Mouse (Mus musculus): Measurements from ENCODE around the gene Phf7.

Gene Phf7

DNA sequence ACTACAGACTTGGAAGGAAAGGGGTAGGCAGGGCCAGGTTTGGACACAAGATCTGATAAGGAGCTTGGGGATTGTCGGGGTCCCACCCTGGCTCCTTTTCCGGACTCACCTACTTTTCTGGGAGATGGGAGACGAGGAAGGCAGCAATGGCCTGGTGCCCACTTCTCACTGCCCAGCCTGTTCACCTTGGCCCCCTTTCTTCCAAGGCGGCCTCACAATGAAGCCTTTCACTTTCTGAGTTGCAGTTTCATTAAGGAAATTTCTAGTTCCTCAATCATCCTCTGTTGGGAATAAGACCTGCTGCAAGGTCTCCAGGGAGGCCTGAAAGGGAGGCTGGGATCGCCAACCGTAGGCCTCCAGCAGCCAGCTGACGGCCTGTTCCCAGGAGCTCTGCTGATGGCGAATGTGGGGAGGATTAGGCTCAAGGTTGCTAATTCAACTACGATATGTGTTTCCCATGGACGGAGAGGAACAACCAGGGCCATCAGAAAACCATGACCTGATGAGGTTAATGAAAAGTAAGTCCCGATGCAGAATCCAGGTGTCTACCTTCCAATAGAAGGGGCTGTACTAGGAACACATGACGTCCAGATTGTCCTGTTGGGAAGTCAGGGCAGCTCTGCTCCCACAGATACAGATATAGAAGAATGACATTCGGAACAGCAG is 18.6 kb downstream of the Phf7 start:
- no peak for DNase-seq (ENCODE audit: low spot score)

DNA sequence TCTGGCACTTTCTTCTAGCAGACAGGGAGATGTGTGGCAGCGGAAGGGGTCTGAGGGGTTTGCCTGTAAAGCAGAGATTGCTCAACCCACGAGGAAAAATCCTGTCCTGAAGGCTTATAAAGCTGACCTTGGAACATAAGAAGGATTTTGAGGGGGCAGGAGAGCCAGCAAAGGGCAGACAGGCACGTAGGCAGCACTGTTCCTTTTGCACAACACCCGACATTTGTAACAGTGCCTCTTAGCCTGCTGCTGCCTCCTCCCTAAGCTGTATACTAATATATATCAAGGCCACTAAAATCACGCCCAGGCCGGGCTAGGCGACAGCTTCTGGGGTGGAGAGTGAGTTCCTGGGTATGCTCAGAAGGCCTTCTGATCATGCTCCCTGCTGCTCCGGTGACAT is 20.7 kb downstream of the Phf7 start:
- DNase-seq (ENCODE audit: low spot score) = no peak

DNA sequence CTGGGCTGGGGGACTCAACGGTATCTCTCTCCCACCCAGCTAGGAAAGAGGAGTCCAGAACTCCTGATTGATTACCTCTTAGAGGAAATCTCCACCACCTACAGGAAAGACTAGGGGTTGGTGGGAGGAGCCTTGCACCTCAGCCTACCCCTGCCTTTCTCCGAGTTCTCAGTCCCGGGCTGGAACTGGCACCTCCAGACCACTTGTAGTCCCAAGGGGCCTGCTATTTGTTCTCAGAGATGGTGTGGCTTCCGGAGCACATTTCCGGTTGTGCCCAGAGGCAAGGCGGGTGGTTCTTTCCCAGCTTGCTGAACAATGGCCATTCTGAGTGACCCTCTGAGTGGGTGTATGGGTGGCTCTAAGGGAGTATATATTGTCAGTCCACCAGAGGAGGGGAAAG is 22.9 kb downstream of the Phf7 start:
- no peak for DNase-seq (ENCODE audit: low spot score)

DNA sequence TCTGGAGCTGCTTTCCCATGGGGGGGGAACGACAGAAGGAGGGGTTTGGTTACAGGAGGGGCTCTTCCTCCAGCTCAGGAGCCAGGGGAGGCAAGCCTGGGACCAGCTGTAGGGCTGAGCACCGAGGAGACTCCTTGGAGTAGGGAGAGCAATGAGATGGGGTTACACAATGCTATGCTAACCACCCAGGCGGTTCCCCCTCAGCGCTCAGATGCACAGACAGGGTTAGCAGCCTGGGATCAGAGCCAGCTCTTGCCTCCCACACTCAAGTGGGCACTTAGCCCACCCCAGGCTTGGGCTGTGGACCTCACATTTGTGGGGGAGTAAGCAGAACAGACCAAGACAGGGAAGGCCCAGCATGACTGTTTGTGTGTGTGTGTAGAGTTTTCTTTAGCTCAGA is 24.1 kb downstream of the Phf7 start:
- no peak for DNase-seq (ENCODE audit: low spot score)

DNA sequence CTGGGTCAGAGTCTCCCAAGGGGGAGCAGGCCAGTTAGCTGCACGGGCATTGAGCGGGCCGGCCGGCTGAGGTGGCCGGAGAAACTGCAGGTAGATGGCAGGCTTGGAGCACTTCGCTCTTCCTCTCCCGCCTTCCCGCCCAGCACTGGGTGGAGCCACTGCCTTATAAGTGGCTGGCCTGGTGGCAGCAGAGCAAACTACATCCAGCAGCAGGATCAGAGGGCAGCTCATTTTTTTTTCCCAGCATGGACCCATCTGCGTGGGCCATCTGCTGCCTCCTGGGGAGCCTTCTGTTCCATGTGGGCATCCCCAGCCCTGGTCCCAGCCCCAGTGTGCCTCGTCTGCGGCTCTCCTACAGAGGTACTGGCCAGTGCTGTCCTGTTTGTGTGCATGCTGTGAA is 33.5 kb downstream of the Phf7 start, which contains the start of gene Sema3g:
Gene Sema3g (plus strand): TSS at position 195 of the 400 bp plus-strand sequence.
- peak; percentile 88 for DNase-seq (ENCODE audit: low spot score)

DNA sequence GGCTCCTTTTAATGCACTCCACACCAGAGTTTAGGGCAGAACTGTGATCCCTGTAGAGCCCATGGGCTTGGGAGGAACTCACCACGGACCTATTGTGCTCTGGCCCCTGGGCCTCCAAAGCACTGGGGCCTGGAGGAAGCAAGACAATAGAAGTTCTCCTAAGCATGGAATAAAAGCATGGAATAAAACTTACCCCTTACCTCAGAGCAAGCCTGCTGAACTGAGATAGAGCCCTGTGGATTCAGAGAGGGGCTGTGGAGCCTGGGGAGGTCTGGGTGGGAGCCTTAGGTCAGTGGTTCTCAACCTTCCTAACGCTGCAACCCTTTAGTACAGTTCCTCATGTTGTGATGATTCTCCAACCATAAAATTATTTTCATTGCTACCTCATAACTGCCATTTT is 34.3 kb downstream of the Phf7 start, which contains the start of gene Nisch:
Gene Nisch (minus strand): TSS at position 101 of the 400 bp plus-strand sequence.
- no peak for DNase-seq (ENCODE audit: low spot score)

DNA sequence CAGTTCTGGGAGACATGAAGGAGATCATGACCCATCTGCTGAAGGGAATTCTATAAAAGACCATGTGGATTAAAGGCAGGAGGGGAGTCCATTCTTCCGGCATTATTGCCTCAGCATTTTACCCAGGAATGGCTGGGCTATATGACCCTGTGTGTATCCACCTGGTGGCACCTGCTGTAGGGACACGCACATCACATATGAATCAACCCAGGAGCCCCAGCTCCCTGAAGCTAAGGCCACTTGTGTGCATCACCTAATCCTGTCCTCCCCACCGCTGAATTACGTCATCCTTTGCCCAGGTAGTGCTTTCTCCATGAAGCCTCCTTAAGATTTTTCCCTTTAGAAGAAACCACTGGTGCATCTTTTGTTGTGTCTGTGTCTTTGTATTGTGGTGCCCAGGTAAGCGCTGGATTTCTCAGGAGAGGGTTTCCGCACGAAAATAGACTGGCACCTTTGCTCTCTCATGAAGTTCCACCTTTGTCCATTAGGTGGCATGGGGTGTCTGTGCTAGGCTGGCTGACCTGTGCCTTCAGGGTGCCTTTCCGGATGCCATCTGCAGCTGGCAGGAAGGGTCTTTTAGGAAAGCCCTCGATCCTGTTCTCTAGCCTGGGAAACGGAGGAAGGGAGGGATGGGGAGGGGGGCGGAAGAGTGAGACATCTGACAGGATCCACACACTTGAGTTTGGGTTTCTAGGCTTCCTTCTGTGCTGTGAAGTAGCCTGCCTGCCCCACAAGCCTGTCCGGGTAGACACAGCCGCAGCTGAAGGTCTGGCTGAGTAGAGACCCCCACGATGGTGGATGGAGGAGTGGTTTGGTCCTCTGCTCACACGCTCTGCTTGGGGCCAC is 35.7 kb downstream of the Phf7 start:
- peak; percentile 73 for DNase-seq (ENCODE audit: low spot score)

DNA sequence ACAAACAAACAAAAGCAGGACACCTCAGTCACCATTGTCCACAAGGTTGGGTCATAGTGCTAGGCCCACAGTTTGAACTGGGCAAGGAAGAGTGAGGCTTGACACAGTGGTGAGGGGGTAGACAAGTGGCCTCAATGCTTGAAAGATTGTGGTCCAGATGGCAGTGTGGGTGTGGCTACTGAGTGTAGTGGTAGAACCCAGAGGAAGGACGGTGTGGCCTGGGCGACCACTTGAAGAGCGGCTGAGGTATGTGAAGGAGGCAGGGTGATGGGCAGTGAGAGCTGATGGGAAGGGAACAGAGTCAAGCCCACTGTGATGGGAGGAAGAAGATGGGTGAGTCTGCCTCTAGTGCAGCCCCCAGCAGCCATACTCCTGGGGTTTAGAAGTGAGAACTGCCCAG is 36.4 kb downstream of the Phf7 start:
- no peak for DNase-seq (ENCODE audit: low spot score)

DNA sequence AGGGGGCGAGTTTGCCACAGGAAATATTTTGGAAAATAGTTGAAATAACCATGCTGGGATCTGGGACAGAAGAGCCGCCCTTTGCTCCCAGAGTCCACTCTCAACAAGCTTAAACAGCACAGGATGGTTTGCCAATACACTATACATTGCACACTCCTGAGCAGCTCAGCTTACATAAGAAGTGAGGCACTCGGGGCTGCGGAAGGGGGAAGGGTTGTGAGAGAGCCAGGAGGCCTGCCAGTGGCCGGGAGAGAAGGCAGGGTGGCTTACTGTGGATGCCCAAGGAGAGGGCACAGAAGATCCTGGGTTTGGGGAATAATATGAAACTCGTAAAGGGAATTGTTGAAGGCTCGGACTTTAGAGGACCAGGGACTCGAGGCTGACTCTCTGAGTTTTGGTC is 37.2 kb downstream of the Phf7 start:
- DNase-seq (ENCODE audit: low spot score) = no peak

DNA sequence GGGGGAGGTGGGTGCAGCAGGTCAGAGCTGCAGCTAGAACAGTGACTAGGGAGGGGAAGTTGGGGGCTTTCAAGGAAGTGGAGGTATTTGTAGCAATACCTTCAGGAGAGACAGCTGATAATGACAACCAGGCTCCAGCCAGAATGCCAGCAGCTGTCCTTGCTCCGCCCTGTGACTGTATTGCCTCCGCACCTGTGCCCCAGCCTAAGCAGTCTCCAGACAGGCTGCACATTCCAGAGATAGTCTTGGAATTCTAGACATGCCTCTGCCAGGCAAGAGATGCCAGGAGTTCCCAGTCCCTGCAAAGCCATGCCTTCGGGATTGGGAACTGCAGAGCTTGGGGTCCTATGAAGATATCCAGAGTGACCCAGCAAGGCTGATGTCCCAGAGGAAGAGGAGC is 38.6 kb downstream of the Phf7 start:
- no peak for DNase-seq (ENCODE audit: low spot score)

DNA sequence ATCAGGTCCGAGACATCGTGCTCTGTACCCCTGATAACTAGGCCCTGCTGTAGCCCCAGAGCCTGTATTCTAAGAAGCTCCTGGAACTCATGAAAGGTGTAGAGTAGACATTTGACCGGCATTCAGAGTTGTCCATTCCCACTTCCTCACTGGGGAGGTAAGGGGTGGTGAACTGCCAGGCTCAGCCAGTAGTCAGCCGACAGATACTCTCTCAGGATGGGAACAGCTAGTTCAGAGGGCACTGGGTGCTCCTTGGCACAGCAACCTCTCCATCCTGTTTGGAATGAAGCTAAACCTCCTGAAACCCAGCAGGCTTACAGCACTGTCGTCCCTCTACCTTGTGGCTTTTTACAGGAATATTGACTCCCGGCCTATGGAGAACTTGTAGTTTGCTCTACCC is 39.3 kb downstream of the Phf7 start:
- no peak for DNase-seq (ENCODE audit: low spot score)

DNA sequence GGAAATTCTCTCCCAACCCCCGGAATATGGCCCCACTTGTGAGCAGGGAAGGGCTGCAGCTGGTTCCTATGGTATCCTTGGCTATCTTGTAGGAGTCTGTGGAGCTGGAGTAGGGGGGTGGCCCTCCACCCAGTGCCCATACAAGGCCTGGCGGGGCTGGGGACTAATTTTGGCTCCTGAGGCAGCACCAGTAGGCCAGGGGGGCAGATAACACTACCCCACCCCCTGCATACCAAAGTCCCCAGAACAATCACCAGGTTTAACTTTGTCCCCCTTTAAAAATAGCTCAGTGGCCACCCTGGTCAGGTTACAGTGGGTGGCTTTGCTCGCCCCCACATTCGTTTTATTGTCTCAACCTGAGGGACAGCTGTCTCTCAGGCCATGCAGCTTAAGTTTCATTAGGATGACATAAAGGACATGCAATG is 42.0 kb downstream of the Phf7 start:
- DNase-seq (ENCODE audit: low spot score) = no peak

DNA sequence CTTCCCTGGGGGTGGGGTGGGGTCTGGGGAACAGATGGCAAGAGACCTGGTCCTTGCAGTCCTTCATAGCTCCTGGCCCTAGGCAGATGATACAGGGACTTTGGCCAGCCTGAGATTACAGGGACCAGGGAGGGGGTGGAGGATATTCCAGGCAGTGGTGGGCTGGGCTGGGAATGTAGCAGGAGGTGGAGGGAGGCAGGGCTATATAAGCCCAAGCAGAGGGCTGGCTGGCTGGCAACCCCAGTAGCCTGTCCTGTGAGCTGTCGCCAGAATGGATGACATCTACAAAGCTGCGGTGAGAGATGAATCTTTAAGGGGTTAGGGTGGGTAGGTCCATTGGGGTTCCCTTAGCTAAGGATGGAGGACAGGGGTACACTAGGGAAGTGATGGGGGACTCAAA is 43.0 kb downstream of the Phf7 start, which contains the start of gene Tnnc1:
Gene Tnnc1 (plus strand): TSS at position 229 of the 400 bp plus-strand sequence.
- DNase-seq (ENCODE audit: low spot score) = no peak

DNA sequence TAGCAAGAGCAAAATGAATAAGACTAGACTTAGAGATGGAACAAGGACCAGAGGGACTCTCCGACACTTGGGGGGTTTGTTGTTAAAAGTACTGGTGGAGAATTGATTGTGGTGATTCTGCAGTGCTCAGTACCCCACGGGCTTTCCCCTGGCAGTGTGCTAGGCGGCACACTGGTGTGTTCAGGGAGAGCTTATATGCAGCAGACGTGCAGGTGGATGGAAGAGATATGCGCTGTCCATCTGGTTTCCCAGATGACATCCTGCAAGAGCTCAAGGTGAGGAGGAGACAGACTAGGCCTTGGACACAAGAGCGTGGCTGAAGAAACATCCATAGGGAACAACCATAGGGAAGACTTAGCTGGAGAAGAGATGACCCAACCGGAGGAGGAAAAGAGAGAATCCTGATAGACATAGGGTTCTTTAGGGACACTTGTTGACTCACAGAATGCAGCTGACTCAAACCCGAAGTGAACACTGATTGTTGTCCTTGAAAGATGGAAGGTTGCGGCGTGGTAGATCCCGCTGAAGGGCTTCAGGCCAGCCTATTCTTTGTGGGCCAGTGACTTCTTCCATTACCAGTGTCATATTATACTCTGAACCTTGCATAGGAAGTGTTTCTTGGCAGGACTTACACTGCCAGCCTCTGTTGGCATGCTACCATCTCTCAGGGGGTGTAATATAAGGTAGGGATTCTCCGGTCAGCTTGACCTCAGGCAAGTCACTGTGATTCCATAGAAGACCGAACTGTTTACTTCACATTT is 43.9 kb downstream of the Phf7 start:
- peak; percentile 20 for DNase-seq (ENCODE audit: low spot score)

DNA sequence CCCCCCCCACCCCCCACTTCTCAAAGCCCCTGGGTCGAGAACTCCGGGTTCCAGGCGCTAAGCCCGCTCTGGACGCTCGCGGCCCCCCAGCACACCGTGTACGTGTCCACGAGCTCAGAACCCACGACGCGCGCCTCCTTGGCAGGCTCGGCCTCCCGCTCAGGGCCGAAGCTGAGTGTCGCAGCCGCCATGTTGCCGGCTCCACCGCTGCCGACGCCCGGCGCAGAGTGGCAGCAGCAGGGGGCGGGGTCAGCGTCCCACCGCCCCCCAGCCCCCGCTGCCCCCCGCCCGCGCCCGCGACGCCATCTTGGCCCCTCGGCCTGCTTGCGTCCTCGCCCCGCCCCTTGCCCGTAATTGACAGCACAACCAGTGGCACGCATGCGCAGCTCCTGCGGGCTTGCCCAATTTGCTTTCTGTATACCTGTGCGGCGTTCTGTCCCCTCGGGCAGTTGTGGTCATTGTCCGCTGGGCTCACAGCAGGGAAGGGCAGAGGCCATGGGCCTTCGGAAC is 44.6 kb downstream of the Phf7 start:
- DNase-seq (ENCODE audit: low spot score) = peak; percentile 95

DNA sequence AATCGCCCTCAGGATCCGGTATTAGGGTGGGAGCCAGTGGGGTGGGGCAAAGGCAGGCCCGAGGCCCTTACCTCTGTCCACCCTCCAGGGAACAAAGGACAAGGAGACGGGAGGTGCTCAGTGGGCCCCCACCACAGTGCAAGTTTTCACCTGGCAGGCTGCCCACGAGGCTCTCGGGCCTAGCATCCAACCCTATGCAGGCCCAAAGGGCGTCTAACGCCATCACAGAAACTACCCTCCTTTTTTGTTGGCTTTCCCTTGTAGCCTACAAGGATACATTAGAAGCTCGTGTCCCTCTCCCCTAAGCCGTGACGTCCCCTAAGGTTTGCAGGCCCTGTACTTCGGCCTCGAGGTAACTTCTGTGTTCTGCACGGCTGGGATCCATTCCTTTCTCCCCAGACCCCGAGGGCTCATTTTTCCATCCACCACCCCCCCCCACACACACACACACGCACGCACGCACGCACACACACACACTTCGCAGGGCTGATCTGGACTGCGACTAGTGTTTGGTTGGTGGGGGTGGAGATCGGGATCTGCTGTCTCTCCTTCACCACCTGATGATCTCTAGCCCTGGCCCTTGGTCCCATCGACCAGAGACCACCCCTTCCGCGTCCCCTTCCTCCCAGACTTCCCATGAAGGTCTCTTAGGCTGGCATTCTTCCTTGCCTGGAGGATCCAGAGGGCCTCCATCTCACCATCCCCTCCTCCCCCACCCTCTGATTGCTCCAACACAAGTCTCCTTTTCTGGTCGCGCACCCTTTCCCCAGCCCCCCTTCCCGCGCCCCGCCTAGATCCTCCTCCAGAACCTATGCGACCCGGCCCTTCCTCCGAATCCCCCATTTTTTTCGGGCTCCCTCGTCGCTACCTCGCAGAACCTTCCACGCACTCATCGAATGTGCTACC is 45.3 kb downstream of the Phf7 start:
- DNase-seq (ENCODE audit: low spot score) = peak; percentile 49

DNA sequence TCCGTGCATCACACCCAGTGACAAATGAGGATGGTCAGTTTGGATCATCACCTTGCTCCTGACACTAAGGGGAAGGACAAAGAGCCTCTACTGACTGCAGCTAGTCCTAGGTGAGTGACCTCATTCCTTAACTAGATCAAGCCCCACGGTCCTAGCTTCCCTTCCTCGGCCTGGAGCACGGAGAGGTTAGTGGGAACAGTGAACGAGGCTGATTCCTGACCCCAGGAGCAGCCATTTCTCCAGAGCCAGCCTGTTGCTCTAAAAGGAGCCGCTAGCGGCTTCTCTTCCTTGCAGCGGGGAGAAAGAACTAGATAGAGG is 45.9 kb downstream of the Phf7 start:
- peak; percentile 64 for DNase-seq (ENCODE audit: low spot score)

DNA sequence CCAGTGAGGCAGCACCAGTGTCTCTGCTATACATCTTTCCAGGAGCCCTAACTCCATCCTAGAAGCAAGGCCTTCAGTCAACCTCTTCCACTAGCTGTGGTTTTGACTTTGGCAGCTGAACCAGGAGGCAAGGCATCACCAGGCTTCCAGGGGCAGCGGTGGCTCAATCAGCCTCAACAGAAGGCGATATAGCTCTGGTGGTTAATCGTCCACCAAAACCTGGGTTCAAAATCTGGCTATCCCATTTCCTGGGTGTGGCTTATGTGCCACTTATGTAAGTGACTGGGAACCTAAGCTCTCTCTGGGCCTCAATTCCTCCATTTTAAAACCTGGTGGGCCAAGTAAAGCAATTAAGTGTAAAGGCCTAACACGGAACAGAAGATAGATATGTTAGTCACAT is 46.3 kb downstream of the Phf7 start:
- DNase-seq (ENCODE audit: low spot score) = no peak

DNA sequence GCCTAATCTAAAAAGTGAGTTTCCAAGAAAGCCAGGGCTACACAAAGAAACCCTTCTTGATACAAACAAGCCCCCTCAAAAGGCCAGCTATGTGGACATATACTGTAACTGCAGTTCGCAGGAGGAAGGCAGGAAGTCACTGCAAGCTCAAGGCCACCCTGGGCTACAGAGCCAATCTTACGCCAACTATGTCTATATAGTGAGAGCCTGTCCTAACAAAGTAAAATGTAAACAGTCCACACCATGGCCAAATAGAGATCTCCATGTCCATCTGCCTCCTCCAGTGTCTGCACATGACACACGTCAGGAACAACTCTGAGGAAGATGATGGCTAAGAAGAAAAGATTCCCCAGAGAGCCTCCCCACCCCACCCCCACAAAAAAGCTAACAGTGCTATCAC is 51.1 kb downstream of the Phf7 start:
- DNase-seq (ENCODE audit: low spot score) = no peak

DNA sequence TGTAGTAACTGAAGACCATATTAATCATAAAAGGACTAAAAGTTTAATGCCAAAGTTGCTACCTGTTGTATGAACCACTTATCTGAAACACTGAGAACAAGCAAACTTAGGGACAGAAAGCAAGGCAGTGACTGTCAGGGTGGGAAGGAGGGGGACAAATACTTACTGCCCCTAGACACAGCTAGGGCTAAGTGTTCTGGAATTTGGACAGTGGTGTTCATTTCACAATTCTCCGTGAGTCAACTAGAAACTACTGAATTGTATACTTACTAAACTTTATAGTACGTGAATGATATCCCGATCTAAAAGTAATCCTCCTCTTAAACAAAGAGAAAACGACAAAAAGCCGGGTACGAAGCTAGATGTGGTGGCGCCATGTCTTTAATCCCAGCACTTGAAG is 51.5 kb downstream of the Phf7 start:
- DNase-seq (ENCODE audit: low spot score) = no peak
